Mouse (Mus musculus): ENCODE data around the gene Hpcal4.

The Hpcal4 gene

DNA sequence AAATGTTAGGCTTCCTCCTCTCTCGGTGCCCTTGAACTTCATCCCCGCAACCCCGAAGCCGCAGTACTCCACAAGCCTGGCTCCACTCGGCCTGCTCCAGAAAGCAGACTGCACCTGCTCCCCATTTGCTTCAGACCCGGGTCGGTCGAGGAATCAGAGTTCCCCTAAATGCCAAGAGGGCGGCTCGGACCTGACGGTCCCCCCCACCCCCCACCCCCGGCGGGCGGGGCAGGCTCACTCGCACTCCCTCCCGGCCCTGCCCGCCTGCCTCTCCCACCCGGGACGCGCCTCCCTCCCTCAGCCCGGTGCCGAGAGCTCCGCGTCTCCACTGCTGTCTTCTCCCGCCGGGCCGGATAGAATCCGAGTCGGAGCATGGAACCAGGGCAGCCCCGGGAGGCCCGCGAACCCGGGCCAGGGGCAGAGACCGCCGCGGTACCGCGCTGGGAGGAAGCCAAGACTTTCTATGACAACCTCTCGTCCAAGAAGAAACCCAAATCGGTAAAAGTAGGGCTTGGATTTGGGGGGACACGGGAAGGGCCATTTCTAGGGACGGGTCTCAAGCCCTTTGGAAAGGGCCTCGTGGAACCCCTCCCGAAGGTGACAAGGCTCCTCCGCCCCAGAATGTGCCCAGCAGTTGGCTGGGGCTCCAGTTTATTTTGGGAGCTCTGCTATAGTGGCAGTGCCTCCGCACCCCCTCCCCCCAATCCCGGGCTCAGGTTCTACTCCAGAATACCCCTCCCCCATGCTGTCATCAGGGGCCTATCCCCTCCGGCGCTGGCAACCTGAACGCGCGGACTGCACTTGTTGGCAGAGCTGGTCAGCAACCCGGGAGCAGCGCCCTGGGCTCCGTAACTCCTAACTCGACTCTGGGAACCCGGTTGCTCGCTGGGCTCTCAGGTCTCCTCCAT is 18.4 kb downstream of the Hpcal4 start, which contains the start of gene Nt5c1a:
Gene Nt5c1a, plus strand, starts transcription at position 319 of the 908 bp plus-strand sequence.
- in situ Hi-C loops (cut with MseI, MboI): loop anchor here in 1 of 2 experiments (10.0 kb wide), 1 partner anchor 47 kb away; no protein-coding TSS in a partner anchor

GRCm38 (mm10) chr4:123202094-123202420 is 19.0 kb downstream of the Hpcal4 start:
- in situ Hi-C loops (cut with MseI, MboI): loop anchor here in 1 of 2 experiments (10.0 kb wide), 1 partner anchor 47 kb away; no protein-coding TSS in a partner anchor

GRCm38 (mm10) chr4:123207337-123207736 is 24.3 kb downstream of the Hpcal4 start:
- in situ Hi-C loops (cut with MseI, MboI): loop anchor here (5.0 to 10.0 kb wide), 2 partner anchors 53 to 55 kb away; no protein-coding TSS in a partner anchor

DNA sequence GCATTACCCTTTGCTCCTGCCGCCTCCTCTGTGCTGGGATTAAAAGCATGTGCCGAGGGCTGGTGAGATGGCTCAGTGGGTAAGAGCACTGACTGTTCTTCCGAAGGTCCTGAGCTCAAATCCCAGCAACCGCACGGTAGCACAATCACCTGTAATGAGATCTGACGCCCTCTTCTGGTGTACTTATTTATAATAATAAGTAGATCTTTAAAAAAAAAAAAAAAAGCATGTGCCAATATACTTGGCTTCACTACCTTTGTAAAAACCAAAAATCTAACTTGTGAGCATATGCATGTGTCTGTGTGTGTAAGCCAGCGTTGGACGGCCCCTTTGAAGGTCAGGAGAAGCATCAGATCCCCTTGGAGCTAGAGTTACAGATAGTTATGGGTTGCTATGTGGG is 28.0 kb downstream of the Hpcal4 start:
- in situ Hi-C loops (cut with MseI, MboI): no loop called here

- in situ Hi-C loops (cut with MseI, MboI): no loop called here
Observed at GRCm38 (mm10) chr4:123211453-123211852, 28.4 kb downstream of the Hpcal4 start.

DNA sequence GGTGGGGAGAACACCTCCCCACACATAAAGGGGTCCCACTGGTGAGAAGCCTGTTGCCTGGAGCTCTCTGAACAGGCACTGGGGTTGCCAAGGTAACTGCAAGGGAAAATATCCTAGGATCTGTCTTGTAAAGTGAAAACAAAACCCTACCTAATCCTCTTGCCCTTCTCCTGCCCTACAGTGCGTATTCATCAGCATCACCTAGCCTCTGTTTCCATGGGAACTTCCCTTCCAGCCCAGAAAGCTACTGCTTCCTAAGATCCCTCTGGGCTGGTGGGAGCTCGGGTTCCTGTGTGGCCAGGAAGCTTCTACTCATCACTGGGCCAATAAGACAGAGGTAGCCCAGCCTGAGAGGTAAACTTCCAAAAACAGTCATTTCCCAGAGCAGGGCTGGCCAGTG is 29.3 kb downstream of the Hpcal4 start:
- in situ Hi-C loops (cut with MseI, MboI): no loop called here

GRCm38 (mm10) chr4:123213975-123214374 is 30.9 kb downstream of the Hpcal4 start:
- in situ Hi-C loops (cut with MseI, MboI): no loop called here

DNA sequence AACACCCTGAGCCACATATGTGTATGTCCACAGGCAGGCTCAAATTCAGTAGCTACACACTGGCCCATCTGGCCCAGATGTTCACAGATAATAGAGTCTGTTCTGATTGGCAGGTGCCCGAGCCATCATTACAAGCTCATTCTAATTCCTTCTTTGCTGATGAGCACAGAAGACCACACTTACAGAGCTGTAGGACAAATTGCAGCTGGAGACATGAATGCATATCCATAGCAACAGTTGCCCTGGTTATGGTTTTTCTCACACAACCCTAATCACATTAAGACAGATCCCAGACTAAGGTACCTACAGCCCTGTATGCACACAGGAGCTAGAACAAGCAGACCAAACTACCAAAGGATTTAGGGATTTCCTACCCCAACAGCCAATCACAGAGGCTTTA is 32.3 kb downstream of the Hpcal4 start:
- in situ Hi-C loops (cut with MseI, MboI): loop anchor here in 1 of 2 experiments (5.0 kb wide), 1 partner anchor 37 kb away; no protein-coding TSS in a partner anchor

- in situ Hi-C loops (cut with MseI, MboI): loop anchor here in 1 of 2 experiments (5.0 kb wide), 1 partner anchor 36 kb away; no protein-coding TSS in a partner anchor
Observed at GRCm38 (mm10) chr4:123216782-123217181, 33.8 kb downstream of the Hpcal4 start.

DNA sequence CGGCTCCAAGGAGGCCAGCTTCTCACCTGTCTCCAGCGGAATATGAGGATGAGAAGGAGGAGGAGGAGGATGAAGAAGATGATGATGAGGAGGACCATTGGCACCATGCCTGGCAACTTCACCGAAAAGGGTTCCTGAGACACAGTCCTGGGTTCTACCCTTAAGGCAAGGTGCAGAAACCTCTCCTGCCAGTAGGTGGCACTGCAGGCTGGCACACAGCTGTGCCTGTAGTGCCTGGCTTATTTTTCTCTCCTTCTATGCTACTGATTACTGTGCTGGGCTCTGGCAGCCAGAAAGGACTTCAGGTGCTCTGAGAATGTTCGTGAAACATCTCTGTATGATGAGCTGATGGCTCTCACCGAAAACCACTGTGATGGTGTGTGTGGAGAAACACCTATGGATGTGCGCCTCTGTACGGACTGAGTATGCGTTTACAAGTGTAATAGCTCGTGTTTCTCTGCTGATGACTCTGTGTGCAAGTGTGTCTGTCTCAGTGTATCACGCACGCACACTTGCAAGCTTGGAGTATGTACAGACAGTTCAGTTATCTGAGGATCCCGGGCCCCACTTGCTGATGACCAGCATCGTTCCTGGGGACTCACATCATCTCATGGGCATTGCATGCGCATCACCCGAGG is 36.8 kb downstream of the Hpcal4 start:
- in situ Hi-C loops (cut with MseI, MboI): loop anchor here (5.0 kb wide), 2 partner anchors 32 to 37 kb away; no protein-coding TSS in a partner anchor

DNA sequence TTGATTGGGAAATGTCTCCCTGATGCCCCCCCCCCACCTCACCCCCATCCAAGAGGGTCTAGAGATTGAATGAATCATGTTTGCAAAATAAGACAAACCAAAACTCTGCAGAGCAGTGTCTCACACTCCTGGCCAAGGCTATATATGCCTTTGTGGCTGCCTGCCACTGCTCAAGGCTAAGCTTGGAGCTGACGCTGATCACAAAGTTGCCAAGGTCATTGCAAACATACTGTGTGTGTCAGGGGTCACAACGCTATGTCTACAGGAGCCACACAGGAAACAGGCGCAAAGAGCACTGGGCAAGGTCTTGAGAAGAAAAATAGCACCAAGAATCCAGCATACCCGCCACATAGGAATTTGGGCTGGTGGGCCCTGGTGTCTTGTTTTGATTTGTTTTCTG is 37.6 kb downstream of the Hpcal4 start:
- in situ Hi-C loops (cut with MseI, MboI): loop anchor here in 1 of 2 experiments (5.0 kb wide), 1 partner anchor 37 kb away; no protein-coding TSS in a partner anchor

DNA sequence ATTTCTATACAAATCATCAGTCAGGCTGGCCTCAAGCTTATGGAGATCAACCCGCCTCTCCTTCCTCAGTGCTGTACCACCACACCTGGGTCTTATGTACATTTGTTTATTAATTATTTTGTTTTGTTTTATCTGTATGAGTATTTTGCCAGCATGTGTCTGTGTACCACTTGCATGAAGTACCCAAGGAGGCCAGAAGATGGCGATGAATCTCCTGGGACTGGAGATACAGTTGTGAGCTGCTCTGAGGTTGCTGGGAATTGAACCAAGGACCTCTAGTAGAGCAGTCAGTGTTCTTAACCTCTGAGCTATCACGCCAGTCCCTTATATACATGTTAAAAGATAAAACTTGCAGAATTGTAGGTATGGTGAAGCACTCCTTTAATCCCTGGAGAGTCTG is 40.3 kb downstream of the Hpcal4 start:
- in situ Hi-C loops (cut with MseI, MboI): loop anchor here in 1 of 2 experiments (5.0 kb wide), 1 partner anchor 34 kb away; no protein-coding TSS in a partner anchor

- in situ Hi-C loops (cut with MseI, MboI): no loop called here
Observed at GRCm38 (mm10) chr4:123225718-123226403, 42.8 kb downstream of the Hpcal4 start.

- in situ Hi-C loops (cut with MseI, MboI): no loop called here
Observed at GRCm38 (mm10) chr4:123227707-123228106, 44.7 kb downstream of the Hpcal4 start.

DNA sequence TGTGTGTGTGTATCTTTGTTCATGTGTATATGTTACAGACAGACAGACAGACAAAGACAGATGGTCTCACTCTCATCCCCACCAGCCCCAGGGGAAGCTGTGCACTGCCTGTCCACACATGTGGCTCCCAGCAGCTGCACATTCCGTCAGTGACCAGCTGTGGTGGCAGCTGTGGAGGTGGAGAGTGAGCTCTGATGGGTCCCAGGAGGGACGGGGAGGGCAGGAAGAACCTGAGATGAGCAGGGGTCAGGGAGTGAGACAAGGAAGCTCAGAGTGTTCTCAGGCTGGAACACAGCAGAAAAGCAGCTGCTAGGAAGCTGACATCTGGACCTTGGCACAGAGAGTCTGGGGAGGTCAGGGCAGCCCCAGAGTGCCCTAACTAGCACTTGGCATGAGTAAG is 45.2 kb downstream of the Hpcal4 start:
- in situ Hi-C loops (cut with MseI, MboI): no loop called here

DNA sequence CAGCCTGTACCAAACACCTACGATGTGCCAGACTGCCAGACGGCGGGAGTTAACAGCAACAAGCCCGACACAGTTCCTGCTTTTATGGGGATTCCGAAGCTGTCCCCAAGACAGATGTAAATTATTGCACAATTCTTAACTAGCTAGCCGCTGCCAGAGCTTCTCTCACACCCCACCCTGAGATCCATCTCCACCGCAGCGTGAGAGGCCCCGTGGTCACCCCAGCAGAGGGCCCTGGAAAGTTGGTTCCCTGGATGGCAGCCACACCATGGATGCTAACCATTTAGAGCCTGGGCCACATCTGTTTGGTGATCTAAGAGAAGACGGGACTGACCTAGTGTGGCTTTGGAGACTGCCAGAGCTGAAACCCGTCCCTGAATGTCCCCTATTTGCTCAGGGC is 46.1 kb downstream of the Hpcal4 start:
- in situ Hi-C loops (cut with MseI, MboI): no loop called here

DNA sequence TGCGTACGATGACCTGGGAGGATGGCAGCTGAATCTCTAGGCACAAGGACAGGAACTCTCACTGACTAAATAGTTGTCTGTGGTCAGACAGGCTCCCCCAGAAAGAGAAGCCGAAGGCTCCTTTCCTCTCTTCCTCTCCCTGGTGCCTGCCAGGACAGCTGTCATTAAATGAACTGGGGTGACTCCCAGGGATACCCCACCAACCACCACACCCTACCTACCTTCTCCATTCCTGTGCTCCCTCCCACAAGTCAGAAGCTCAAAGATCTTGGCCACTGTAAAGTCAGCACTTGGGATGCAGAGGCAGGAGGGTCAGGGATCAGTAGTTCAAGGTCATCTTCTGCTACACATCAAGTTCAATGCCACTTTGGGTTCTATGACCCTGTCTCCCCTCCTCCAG is 49.8 kb downstream of the Hpcal4 start:
- in situ Hi-C loops (cut with MseI, MboI): no loop called here

DNA sequence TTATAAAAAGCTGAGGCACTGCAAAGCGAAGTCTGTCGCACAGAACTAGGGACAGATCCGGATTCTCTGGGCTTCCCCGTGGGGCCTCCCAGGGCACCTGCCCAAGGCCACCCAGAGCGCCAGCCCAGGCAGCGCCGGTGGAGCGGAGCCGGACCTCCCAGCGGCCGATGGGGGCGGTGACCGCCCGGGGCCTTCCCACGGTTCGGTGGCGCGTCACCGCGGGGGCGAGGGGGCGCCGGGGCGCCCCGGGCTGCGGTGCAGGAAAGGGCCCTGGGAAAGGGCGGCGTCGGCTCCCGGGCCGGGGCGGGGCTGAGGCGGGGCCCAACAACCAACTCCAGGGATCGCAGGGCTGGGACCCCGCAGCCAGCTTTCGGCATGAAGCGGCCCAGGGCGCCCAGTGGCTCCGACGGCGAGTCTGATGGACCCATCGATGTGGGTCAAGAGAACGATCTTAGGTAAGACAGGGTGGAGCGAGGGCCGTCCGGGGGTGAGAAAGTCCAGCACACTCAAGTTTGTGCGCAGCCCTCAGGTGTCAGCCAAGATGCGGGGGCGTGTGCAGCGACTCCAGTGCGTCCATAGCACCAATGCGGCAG is 50.6 kb downstream of the Hpcal4 start, which contains the start of gene Heyl:
Gene Heyl, plus strand, starts transcription at position 65 of the 593 bp plus-strand sequence.
- in situ Hi-C loops (cut with MseI, MboI): no loop called here

DNA sequence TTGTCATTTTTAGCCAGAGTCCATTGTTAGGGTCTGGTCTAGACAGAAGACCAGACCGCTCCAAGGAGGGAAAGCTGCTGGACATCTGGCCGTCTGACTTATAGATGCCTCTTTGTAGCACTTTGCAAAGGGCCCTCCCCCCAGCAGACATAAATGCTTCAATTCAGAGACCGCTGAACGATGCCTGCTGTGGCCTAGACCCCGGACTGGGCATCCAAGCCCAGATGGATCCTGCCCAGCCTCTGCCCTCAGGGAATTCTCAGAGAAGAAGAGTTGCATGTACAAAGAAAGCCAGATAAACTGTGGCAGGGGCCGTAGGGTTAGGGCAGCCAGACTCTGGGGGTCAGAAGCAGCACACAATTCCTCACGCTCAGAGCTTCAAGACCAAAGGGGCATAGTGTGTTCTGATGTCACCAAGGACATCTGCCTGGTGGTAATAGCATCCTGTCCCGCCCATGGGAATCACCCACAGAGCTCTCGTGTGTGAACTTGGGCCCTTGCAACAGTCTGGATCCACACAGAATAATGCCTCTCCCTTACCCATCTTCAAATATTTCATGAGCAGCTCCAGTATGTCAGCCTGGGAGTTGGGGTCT is 52.9 kb downstream of the Hpcal4 start:
- in situ Hi-C loops (cut with MseI, MboI): no loop called here

DNA sequence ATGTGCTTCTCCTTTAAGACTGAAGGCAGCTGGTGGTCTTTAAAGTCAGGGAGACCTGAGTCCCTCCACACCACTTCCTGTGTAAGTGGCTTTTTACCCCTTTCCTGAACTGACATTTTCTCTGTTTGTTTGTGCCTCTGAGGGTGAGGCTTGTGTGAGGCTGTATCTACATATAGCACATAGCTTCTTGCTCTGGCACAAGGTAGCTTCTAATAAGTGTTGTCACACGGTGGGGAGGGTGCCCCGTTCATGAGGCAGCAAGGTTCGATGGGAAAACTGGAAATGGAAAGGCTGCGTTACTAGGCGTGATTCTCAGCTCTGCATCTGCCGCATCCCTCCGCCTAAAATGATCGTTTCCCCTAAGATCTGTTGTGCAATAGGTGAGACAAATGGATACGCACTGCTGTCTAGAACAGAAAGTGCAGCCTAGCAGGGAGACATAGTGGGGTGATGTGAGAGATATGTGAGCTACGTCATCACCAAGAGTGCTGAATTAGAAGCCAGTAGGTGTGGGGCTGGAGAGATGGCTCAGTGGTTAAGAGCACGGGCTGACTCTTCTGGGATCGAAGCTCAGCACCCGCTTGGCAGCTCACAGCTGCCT is 53.5 kb downstream of the Hpcal4 start:
- in situ Hi-C loops (cut with MseI, MboI): no loop called here

Data from mouse trophoblast stem cell (cell line).